Mouse (Mus musculus) small intestine, adult 2 months (tissue): ENCODE data around the gene Bin2.

ENCODE experiments used
- CTCF ChIP-seq: fragments of 200-500 bp; IDR thresholded peaks from 2 replicates; pipeline ENCODE4 v1.5.1; 2012; ENCODE audit warnings: low read depth, mild to moderate bottlenecking, control low read depth, inconsistent platforms, low read length, moderate library complexity, mixed read lengths; ENCODE audit not compliant: insufficient replicate concordance, insufficient read length; ENCODE audit errors: extremely low read depth
- POLR2A ChIP-seq: fragments of 200-500 bp; IDR thresholded peaks from 2 replicates; pipeline ENCODE4 v1.6.1; 2012; ENCODE audit warnings: low read depth, mild to moderate bottlenecking, control low read depth, inconsistent platforms, low read length, moderate library complexity

GRCm38 (mm10) chr15:100614218-100614995 is 54.9 kb downstream of the Bin2 start:
- TF ChIP-seq POLR2A = no peak
- TF ChIP-seq CTCF = no peak
